ENCODE assay signal across 21 mouse cellular contexts in the genomic region with DNA sequence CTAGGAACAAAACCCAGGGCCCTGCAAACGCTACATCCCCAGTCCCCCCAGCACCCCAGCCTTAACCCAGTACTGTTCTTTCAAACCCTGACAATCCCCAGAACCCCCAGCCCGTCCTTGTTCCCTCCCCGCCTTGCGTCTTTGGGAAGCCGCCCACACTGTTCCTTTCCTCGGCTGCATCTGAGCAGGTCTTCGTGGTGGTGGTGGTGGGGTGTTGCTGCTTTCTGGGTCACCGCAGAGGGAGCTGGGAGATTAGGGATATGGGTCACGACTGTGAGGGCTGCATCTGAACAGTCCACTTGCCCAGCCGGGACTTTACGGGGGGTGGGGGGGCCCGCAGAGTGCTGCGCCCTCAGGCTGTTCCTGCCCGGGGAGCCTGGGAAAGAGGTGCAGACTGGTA. TPM values are rescaled to one million over a fixed set of nuclear protein-coding genes. Genes with fewer than 3 reads are reported as not detected.
DNase-seq lines count a peak whose midpoint lies in the region; ATAC-seq lines count a peak whose summit lies in the region.
"Had no signal": no experiment of that assay in that cellular context is flagged by ENCODE, and none has a peak within 500 bp of the region (broad histone marks: within the 10 kb centered on the region; RNA-seq: fewer than 3 reads in every experiment).

No protein-coding gene starts in this region.

- intact Hi-C loops in left cerebral cortex, postnatal 4 days (cut with DNase I) = no loop called here

- ATAC-seq in frontal cortex, adult (ENCODE audit: low TSS enrichment) = peak; percentile 50
- ATAC-seq: CD4-positive, CD25-positive, alpha-beta regulatory T cell, adult 4 months; forebrain, embryonic 14.5 days; inflammation-experienced regulatory T-cells, adult 6 months; liver, embryonic 12.5 days had no signal

- DNase-seq in frontal cortex, postnatal 25 days (ENCODE audit: low spot score in 2 of 2) = no peak
- peak; percentile 59 to 67 for DNase-seq in left cerebral cortex, adult 18-20 months (ENCODE audit: low spot score in 2 of 2)
- DNase-seq in left cerebral cortex, postnatal 4 days = no peak
- peak; percentile 80 for DNase-seq in right cerebral cortex, adult 18-20 months
- DNase-seq in right cerebral cortex, postnatal 4 days = no peak
- no peak for DNase-seq in embryo, embryonic 10 days (ENCODE audit: low spot score)
- DNase-seq: adrenal gland, postnatal 25 days; gastrocnemius, adult 2 months; heart, postnatal 4 days; lung, adult 18-20 months; lung, postnatal 10 days; thymus, adult 2 months; thymus, postnatal 4 days had no signal

RNA-seq across cellular contexts. Expression of a gene that starts 3.7 kb away (rescaled TPM):
- 10 to 100 TPM; 39.8 to 40.9 TPM for total RNA-seq in left cerebral cortex, adult 18-20 months (2021)
- total RNA-seq in left cerebral cortex, postnatal 4 days (2021) = 10 to 100 TPM; 21.3 to 26.0 TPM

RNA-seq across cellular contexts. Expression of a gene that starts 6.2 kb away (rescaled TPM):
- total RNA-seq in left cerebral cortex, adult 18-20 months (2021) = 100 to 1,000 TPM; 225 to 310 TPM
- 10 to 100 TPM; 52.3 to 53.4 TPM for total RNA-seq in left cerebral cortex, postnatal 4 days (2021)
- total RNA-seq: gastrocnemius, adult 2 months had no signal

RNA-seq across cellular contexts. Expression of a gene that starts 25.0 kb away (rescaled TPM):
- 10 to 100 TPM; 70.9 to 73.2 TPM for total RNA-seq in left cerebral cortex, adult 18-20 months (2021)
- total RNA-seq in left cerebral cortex, postnatal 4 days (2021) = 100 to 1,000 TPM; 125 to 133 TPM
- total RNA-seq: adrenal gland, postnatal 25 days; ES-E14; gastrocnemius, adult 2 months; gastrocnemius, postnatal 4 days; heart, adult 8-10 months; heart, postnatal 4 days had no signal

RNA-seq across cellular contexts. Expression of a gene that starts 29.2 kb away (rescaled TPM):
- total RNA-seq in left cerebral cortex, adult 18-20 months (2021) = 1 to 10 TPM; 6.9 to 8.1 TPM
- under 1 TPM; 0.56 to 0.64 TPM for total RNA-seq in left cerebral cortex, postnatal 4 days (2021)

RNA-seq across cellular contexts. Expression of a gene that starts 31.8 kb away (rescaled TPM):
- total RNA-seq in left cerebral cortex, adult 18-20 months (2021) = under 1 TPM; 0.30 to 0.74 TPM
- 1 to 10 TPM in 1 of 2 experiments, not detected in 1; 1.0 TPM for total RNA-seq in left cerebral cortex, postnatal 4 days (2021)
- total RNA-seq: heart, postnatal 4 days had no signal

Comparison
In these comparisons a context has a peak if more than half of its experiments do, and no peak if none do; other contexts are left out.
1. DNase-seq: peak in left cerebral cortex, adult 18-20 months (2 of 2) and right cerebral cortex, adult 18-20 months (single experiment); none in frontal cortex, postnatal 25 days (0 of 2), left cerebral cortex, postnatal 4 days (single experiment), right cerebral cortex, postnatal 4 days (single experiment) and embryo, embryonic 10 days (single experiment).
2. RNA of a gene that starts 6.2 kb away (total RNA-seq): 225 to 310 TPM in left cerebral cortex, adult 18-20 months; 52.3 to 53.4 TPM in left cerebral cortex, postnatal 4 days; every median in the first group is over 4 times any median in the second.